Mouse (Mus musculus): ENCODE data around the gene Gpr39. TPM values are rescaled to one million over a fixed set of nuclear protein-coding genes. Genes with fewer than 3 reads are reported as not detected.

The Gpr39 gene
- polyA plus RNA-seq, 1 experiment, result 45.4 TPM

- H3K27me3 ChIP-seq (ENCODE audit: control insufficient read depth, insufficient read depth, low read length), result no peaks in the 10 kb centered on the region
- no peaks in the 10 kb centered on the region for H3K36me3 ChIP-seq (ENCODE audit: control insufficient read depth, insufficient read depth, low read length)
- TF ChIP-seq CTCF (IDR thresholded peaks at IDR 0.05; ENCODE audit: extremely low read depth, insufficient read length, insufficient replicate concordance, low read depth, low read length) (peak; percentile 72; the same call in 1 of the 2 replicates), POLR2A (IDR thresholded peaks at IDR 0.05; ENCODE audit: low read depth, low read length) (no peak)
- no peaks in the 10 kb centered on the region for H3K4me1 ChIP-seq (ENCODE audit: control insufficient read depth, insufficient read depth, insufficient read length, low read length)
- H3K4me3 ChIP-seq (ENCODE audit: low read depth, low read length), result no peak overlapping the region
- 54% methylated on average over 4 of the region's 4 CpGs for WGBS
- no peak overlapping the region for H3K27ac ChIP-seq (ENCODE audit: insufficient read depth, low read depth, low read length)
Measured at GRCm38 (mm10) chr1:125789804-125790203, 113.0 kb downstream of the Gpr39 start.

GRCm38 (mm10) chr1:125800506-125800905 lies 123.7 kb downstream of the Gpr39 start:
- TF ChIP-seq CTCF (IDR thresholded peaks at IDR 0.05; ENCODE audit: extremely low read depth, insufficient read length, insufficient replicate concordance, low read depth, low read length), result no peak
- TF ChIP-seq POLR2A (IDR thresholded peaks at IDR 0.05; ENCODE audit: low read depth, low read length), result no peak
- Histone ChIP-seq H3K4me3 (ENCODE audit: low read depth, low read length) (no peak overlapping the region), H3K36me3 (ENCODE audit: control insufficient read depth, insufficient read depth, low read length) (no peaks in the 10 kb centered on the region), H3K27ac (ENCODE audit: insufficient read depth, low read depth, low read length) (no peak overlapping the region), H3K27me3 (ENCODE audit: control insufficient read depth, insufficient read depth, low read length) (no peaks in the 10 kb centered on the region), H3K4me1 (ENCODE audit: control insufficient read depth, insufficient read depth, insufficient read length, low read length) (peaks cover 2% of the 10 kb centered on the region; the same call in 1 of the 2 replicates)
- WGBS, result 72% methylated on average over 5 of the region's 5 CpGs

GRCm38 (mm10) chr1:125808426-125808825 lies 131.6 kb downstream of the Gpr39 start:
- WGBS, result 16% methylated on average over 2 of the region's 2 CpGs

GRCm38 (mm10) chr1:125813141-125813782 lies 136.5 kb downstream of the Gpr39 start:
- no peak overlapping the region for H3K27ac ChIP-seq (ENCODE audit: insufficient read depth, low read depth, low read length)
- H3K4me3 ChIP-seq (ENCODE audit: low read depth, low read length), result no peak overlapping the region
- TF ChIP-seq CTCF (IDR thresholded peaks at IDR 0.05; ENCODE audit: extremely low read depth, insufficient read length, insufficient replicate concordance, low read depth, low read length) (no peak), POLR2A (IDR thresholded peaks at IDR 0.05; ENCODE audit: low read depth, low read length) (no peak)
- H3K27me3 ChIP-seq (ENCODE audit: control insufficient read depth, insufficient read depth, low read length), result no peaks in the 10 kb centered on the region
- H3K36me3 ChIP-seq (ENCODE audit: control insufficient read depth, insufficient read depth, low read length), result no peaks in the 10 kb centered on the region
- H3K4me1 ChIP-seq (ENCODE audit: control insufficient read depth, insufficient read depth, insufficient read length, low read length), result peaks cover 4% of the 10 kb centered on the region; the same call in 1 of the 2 replicates
- 84% methylated on average over 9 of the region's 9 CpGs for WGBS

More at GRCm38 (mm10) chr1:125808426-125808825, 131.6 kb downstream of the Gpr39 start:
- H3K27ac ChIP-seq (ENCODE audit: insufficient read depth, low read depth, low read length), result no peak overlapping the region
- H3K4me3 ChIP-seq (ENCODE audit: low read depth, low read length), result no peak overlapping the region
- no peaks in the 10 kb centered on the region for H3K27me3 ChIP-seq (ENCODE audit: control insufficient read depth, insufficient read depth, low read length)
- H3K4me1 ChIP-seq (ENCODE audit: control insufficient read depth, insufficient read depth, insufficient read length, low read length), result peaks cover 4% of the 10 kb centered on the region; the same call in 1 of the 2 replicates
- H3K36me3 ChIP-seq (ENCODE audit: control insufficient read depth, insufficient read depth, low read length), result no peaks in the 10 kb centered on the region
- TF ChIP-seq POLR2A (IDR thresholded peaks at IDR 0.05; ENCODE audit: low read depth, low read length) (no peak), CTCF (IDR thresholded peaks at IDR 0.05; ENCODE audit: extremely low read depth, insufficient read length, insufficient replicate concordance, low read depth, low read length) (no peak)

GRCm38 (mm10) chr1:125821101-125821500 lies 144.3 kb downstream of the Gpr39 start:
- no peaks in the 10 kb centered on the region for H3K27me3 ChIP-seq (ENCODE audit: control insufficient read depth, insufficient read depth, low read length)
- no peak overlapping the region for H3K4me3 ChIP-seq (ENCODE audit: low read depth, low read length)
- H3K36me3 ChIP-seq (ENCODE audit: control insufficient read depth, insufficient read depth, low read length), result no peaks in the 10 kb centered on the region
- TF ChIP-seq POLR2A (IDR thresholded peaks at IDR 0.05; ENCODE audit: low read depth, low read length) (no peak), CTCF (IDR thresholded peaks at IDR 0.05; ENCODE audit: extremely low read depth, insufficient read length, insufficient replicate concordance, low read depth, low read length) (no peak)
- 95% methylated on average over 7 of the region's 7 CpGs for WGBS
- H3K27ac ChIP-seq (ENCODE audit: insufficient read depth, low read depth, low read length), result no peak overlapping the region
- H3K4me1 ChIP-seq (ENCODE audit: control insufficient read depth, insufficient read depth, insufficient read length, low read length), result no peaks in the 10 kb centered on the region

GRCm38 (mm10) chr1:125823611-125824010 lies 146.8 kb downstream of the Gpr39 start:
- Histone ChIP-seq H3K27me3 (ENCODE audit: control insufficient read depth, insufficient read depth, low read length) (no peaks in the 10 kb centered on the region), H3K4me3 (ENCODE audit: low read depth, low read length) (no peak overlapping the region), H3K36me3 (ENCODE audit: control insufficient read depth, insufficient read depth, low read length) (no peaks in the 10 kb centered on the region), H3K4me1 (ENCODE audit: control insufficient read depth, insufficient read depth, insufficient read length, low read length) (no peaks in the 10 kb centered on the region), H3K27ac (ENCODE audit: insufficient read depth, low read depth, low read length) (no peak overlapping the region)
- WGBS, result 89% methylated on average over 4 of the region's 4 CpGs
- TF ChIP-seq CTCF (IDR thresholded peaks at IDR 0.05; ENCODE audit: extremely low read depth, insufficient read length, insufficient replicate concordance, low read depth, low read length) (no peak), POLR2A (IDR thresholded peaks at IDR 0.05; ENCODE audit: low read depth, low read length) (no peak)

- H3K4me3 ChIP-seq (ENCODE audit: low read depth, low read length), result no peak overlapping the region
- no peak for TF ChIP-seq CTCF (IDR thresholded peaks at IDR 0.05; ENCODE audit: extremely low read depth, insufficient read length, insufficient replicate concordance, low read depth, low read length)
- TF ChIP-seq POLR2A (IDR thresholded peaks at IDR 0.05; ENCODE audit: low read depth, low read length), result no peak
- H3K27me3 ChIP-seq (ENCODE audit: control insufficient read depth, insufficient read depth, low read length), result no peaks in the 10 kb centered on the region
- WGBS, result 14% methylated on average over 1 of the region's 1 CpGs
- H3K27ac ChIP-seq (ENCODE audit: insufficient read depth, low read depth, low read length), result no peak overlapping the region
- no peaks in the 10 kb centered on the region for H3K4me1 ChIP-seq (ENCODE audit: control insufficient read depth, insufficient read depth, insufficient read length, low read length)
- H3K36me3 ChIP-seq (ENCODE audit: control insufficient read depth, insufficient read depth, low read length), result no peaks in the 10 kb centered on the region
Measured at GRCm38 (mm10) chr1:125837507-125837906, 160.7 kb downstream of the Gpr39 start.
